Mouse (Mus musculus) adrenal gland, postnatal 25 days (tissue): ENCODE results near the gene Get4. TPM values are rescaled to one million over a fixed set of nuclear protein-coding genes. Genes with fewer than 3 reads are reported as not detected.

Source experiments
- DNase-seq: peaks from one replicate; pipeline ENCODE4 v3.0.0; 2021; ENCODE audit warnings: mixed read lengths
- total RNA-seq: library from RNA; stranded (reverse); gene quantifications from 2 replicates; pipeline ENCODE4 v1.2.3, GENCODE M21; 2021

Gene Get4
- total RNA-seq, 1 experiment from 2014 or later, result 104 TPM

DNA sequence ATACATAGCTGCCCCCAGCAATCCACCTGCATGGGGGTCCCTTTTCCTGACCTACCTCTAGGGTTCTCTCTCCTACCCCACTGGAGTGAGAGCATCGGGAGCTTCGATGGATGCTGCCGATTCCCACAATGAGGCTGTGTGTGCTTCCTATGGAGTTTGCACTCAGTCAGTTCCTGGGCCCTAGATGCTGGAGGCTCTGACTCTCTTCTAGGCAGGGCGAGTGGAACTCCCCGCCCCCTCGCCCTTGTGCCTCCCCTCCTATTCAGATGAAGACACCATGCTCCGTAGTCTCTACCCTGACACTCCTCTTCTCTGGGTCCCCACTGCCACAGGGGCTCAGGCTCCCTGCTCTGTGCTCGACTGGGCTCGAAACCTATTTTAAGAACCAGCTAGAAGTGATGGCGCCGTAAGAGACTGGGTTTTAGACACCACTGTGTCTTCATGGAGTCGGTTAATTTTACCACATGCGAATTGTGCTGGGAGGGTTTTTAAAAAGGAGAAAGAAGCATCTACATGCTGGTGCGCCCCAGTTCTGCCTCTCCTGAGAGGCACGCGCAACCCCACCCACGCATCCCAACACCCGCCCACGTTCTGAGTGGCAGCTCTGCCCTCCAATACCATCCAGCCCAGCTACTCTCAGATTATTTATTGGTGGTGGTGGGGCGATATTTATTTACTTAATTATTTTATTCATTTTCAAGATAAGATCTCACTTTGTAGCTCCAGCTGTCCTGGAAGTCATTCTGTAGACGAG is 65.8 kb downstream of the Get4 start:
- no peak for DNase-seq

Other genes starting within 250 kb of the Get4 start
- 20.9 and 28.5 TPM in 2 replicates for gene Prkar1b, start 102.3 kb upstream of the Get4 start, total RNA-seq
- gene Dnaaf5, start 102.1 kb upstream of the Get4 start, total RNA-seq, result 20.7 and 25.3 TPM in 2 replicates
- gene Sun1, start 51.7 kb upstream of the Get4 start, total RNA-seq, result 87.9 and 109 TPM in 2 replicates
- gene Adap1, start 73.3 kb downstream of the Get4 start, total RNA-seq, result 2.4 and 4.3 TPM in 2 replicates
- gene Cox19, start 99.1 kb downstream of the Get4 start, total RNA-seq, result 61.7 and 66.5 TPM in 2 replicates
- gene Cyp2w1, start 100.3 kb downstream of the Get4 start, total RNA-seq, result not detected in 2 replicates
- 13.1 and 16.0 TPM in 2 replicates for gene Gpr146, start 125.4 kb downstream of the Get4 start, total RNA-seq
- 0.49 and 0.57 TPM in 2 replicates for gene C130050O18Rik, start 153.0 kb downstream of the Get4 start, total RNA-seq
- gene Gper1, start 170.8 kb downstream of the Get4 start, total RNA-seq, result 3.5 and 4.8 TPM in 2 replicates
- gene 3110082I17Rik, start 208.2 kb downstream of the Get4 start, total RNA-seq, result 9.8 and 15.8 TPM in 2 replicates
- gene Zfand2a, start 232.2 kb downstream of the Get4 start, total RNA-seq, result 22.5 and 31.2 TPM in 2 replicates